Mouse (Mus musculus) cerebellum, postnatal 36 days (tissue): Measurements from ENCODE around the gene Mbnl1.
A peak's percentile ranks its signal among the peaks of the same experiment; 100 is the strongest.
"Not testable (repeated sequence)": the region's sequence is repeated elsewhere in the genome, so short reads cannot be mapped to it uniquely, and the experiment has no call there.

ENCODE experiments used
- DNase-seq, 2 experiments: peaks; one replicate each; pipeline ENCODE4 v3.0.0; 2021 to 2022; ENCODE audit warnings: mixed read lengths in 2 of 2

Mbnl1 gene

DNA sequence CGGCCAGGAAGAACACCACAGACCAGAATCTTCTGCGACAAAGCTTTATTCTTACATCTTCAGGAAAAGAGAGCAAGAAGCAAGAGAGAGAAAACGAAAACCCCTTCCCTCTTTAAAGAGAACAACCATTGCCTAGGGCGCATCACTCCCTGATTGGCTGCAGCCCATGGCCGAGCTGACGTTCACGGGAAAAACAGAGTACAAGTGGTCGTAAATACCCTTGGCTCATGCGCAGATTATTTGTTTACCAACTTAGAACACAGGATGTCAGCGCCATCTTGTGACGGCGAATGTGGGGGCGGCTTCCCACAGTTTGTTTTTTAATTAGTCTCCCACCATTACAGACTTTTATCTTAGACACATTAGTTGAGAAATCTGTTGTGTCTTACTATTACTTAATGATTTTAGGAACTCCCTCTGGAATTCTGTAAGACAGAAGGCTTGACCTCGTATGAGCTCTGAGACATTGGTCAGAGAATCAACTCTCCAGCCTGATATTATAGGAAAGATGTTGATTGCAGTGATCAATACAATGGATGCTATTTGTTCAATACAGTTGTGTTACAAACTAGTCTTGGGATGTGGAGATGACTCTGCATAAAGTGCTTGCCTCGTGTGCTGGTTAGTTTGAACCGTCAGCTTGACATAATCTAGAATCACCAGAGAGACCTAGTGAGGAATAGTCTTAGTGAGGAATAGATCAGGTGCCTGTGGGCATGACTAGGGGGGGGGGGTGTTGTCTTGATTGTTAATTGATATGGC, 22.3 kb downstream of the Mbnl1 start:
- not testable (repeated sequence) for DNase-seq

DNA sequence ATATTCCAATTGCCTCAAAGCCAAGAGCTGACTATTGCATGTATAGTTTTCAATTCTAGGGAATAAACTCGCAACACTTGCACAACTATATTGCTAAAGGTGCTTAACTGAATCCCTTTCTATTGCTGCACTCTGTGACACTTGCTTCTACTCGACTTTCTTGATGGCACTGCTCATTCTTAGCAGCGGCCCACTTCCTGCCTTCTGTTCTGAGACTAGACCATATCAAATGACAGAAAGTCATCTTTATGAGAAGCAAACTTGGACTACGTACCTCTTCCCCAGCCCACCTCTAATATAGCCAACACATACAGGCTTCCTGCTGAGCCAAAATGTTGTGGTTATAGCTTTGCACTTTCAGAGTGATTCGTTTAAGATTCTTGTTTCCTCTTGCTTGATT, 23.6 kb downstream of the Mbnl1 start:
- DNase-seq: no peak

DNA sequence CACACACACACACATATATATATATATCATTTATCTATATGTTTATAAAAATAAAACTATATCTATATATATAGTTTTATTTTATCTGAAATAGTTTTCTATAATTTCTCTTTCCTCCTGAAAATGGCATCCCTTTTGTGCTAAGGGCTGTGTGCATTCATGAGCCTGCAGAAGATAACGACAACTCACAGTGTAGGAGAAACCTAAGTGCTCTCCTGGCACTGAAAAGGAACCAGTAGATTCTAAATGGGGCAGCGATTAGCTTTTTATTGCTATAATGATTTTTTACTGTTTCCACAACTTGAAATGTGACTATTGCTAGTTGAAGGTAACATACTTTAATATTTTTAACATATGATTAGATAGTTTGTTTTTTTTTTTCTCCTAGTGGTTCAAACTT, 25.5 kb downstream of the Mbnl1 start:
- no peak for DNase-seq

DNA sequence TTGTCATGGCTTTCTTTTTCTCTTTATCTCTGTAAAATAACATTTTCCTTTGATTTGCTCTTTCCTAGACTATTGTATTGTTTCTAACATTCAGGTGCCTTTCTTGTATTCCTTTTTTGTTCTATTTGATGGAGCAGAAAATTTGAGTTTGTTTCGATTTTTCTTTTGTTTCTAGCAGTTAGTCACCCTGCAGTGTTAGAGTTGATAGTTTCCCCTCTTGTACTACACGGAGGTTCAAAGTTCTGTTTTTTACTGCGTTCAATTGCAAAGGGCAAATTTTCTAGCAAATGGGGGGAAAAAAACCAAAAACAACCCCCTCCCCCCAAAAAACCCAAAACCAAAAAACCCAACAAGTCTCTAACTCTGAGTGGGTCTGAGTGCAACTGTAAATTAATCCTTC, 26.0 kb downstream of the Mbnl1 start:
- no peak for DNase-seq

DNA sequence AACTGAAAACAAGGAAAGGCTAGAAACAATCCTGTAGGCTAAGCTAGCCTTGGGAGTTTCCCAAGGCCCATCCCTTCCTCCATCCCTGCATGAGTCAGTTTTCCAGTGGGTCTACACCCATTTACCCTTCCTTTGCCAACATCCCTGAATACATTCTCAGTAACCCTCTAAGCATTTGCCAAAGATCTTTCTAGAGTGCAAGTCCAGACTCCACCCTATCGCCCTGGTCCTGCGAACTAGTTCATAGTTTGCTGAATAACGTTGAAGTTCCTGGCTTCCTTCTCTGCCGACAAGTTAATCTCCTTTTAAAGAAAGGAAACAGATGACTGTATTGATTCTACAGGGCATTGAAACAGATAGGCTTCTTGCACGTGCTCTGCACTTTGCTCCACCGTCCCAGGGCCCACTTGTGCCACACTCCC, 26.5 kb downstream of the Mbnl1 start:
- DNase-seq: no peak

DNA sequence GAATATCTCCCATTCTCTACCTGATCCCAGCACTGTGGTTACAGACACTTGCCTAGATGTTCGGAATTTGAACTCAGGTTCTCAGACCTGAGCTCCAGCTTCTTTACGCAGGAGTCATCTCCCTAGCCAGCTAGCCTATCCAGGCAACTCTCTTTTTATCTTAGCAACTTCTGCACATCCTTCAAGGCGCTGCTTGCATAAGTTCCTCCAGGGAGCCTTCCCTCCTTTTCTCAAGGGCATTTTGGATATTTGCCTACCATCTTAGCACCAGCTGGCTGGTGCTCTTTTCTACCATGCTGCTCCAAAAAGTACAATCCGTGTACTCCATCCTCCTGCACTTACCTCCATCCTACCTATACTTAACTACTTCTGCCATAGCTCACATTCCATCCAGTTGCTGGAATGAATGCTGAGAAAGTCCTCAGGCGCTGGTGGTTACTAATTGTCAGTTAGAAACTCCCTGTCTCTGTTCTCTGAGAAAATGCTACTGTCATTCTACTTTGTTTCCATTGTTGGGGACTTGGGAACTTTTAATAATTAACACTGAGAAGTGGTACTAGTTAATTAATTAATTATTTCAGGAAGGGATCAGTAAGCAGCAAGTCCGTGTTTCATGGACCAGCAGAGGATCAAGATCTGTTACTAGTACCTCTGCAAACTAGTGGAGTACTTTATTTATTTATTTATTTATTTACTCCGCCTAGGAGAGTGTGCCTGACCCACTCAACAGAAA, 27.3 kb downstream of the Mbnl1 start:
- DNase-seq: no peak

DNA sequence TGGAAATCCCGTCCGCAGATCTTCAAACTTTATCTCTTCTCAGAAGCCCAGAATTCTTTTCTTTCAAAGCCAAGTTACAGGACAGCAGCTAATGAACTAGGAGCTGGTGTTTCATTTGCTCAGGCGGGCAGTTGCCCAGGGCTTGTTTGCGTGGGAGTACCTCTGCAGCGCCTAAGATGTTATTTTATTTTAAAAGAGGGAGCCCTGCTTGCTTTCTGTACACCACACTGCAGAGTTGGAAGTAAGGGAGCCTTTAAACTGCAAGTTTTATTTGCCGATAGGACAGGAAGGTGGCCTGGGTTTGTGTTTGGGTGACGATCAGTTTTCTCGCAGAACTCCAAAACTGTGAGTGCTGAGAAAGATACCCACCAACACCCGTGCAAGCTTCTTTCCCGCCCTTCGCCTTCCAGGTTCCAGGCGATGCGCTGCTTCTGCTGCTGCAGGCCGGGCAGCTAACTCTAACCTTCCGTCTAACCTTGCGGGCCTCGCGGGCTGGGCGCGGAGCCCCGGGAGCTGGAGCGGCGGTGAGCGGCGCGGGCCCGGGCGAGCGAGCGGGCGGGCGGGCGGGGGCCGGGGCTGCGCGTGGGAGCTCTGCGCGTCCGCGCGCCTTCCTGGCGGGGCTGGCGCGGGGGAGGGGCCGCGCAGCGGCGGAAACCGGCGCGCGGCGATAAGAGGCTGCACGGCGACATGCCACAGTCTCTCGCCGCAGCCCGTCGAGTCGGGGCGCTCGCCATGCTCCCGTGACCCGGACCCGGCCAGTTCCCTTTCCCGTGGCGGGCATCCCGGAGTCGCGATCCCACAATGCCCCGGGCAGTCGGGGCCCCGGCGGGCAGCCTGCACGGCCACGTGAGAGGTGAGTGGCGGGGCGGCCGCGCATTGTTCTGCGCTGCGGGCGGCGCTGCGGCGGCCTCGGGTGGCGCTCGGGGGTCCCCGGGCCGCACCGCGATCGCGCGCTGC, 28.2 kb downstream of the Mbnl1 start:
- DNase-seq: peak; percentile 83 to 86

DNA sequence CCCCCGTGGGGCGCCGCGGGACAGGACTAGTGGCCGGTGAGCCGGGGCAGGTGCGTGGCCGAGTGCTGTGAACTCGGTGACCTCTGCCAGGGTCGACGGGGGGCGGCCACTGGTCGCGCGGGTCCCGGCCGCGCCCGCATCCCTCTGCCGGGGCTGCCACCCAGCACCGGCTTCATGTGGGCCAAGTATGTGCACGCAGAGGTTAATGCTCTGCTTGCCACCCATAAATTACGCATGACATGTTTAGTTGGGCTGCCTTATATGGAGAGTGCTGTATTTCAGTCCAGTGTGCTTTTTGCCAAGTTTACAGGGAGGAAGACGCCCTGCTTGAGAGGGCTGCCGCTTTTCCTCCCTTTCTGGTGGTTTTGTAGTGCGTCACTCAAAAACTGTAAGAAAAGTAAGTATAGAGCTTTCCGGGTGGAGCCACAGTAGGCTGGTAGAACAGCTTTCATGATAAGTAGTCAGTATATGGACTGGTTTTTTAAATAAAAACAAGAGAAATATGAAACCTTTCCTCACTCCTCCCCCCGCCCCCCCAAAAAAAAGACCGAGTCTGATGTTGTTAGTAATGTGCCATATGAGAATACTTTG, 29.0 kb downstream of the Mbnl1 start:
- peak in 1 of 2 experiments; percentile 72 for DNase-seq

DNA sequence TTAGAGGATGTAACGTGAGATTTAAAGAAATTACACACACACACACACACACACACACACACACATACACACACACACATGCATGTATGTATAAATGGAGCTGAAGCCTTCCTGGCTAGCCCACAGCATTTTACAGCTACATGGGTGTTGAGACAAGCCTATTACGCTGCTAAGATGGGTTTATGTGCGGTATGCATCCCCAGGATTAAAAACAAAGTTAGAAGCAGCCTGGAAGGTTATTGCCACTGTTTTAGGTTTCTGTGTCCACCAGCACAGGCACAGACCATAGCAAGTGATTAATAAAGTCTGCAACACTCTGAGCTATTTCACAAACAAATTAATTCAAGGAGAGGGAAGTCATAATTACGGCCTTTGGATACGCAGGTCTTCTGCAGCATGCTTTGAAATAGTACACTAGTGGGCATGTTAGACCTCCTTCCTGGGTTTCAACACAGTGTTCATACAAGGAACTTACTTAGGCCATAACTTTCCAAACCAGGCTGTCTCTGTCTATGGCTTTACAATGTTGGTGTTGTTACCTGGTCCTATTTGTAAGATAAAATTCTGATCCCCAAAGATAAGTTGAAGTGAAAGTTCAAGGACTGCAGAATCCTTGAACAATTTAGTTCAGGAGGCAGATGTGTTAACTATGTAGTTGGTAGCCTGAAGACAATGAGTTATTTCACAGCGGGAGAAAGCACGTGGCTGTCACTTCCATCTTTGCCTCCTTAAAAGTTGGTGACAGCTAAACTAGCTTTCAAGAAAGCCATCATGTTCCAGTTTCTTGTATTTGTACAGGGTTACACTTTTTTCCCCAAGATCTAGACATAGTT, 29.7 kb downstream of the Mbnl1 start:
- peak in 1 of 2 experiments; percentile 38 for DNase-seq

DNA sequence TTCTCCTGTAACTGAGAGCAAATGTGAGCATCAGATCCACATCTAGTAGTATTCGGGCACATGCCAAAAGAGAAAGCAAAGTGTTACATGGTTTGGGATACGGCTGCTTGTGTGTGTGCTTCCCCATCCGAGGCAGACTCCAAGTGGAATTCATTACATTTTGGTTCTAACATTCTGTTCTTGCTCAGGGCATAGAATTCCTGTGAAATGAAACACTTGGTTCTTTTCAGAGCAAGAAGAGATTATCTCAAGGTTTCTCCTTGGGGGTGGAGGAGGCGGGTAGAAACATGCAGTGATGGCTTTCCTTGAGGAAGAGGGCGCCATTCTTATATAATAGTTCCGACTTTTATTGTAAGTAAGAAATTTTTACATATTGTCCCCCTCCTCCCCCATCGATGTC, 30.6 kb downstream of the Mbnl1 start:
- DNase-seq: no peak

DNA sequence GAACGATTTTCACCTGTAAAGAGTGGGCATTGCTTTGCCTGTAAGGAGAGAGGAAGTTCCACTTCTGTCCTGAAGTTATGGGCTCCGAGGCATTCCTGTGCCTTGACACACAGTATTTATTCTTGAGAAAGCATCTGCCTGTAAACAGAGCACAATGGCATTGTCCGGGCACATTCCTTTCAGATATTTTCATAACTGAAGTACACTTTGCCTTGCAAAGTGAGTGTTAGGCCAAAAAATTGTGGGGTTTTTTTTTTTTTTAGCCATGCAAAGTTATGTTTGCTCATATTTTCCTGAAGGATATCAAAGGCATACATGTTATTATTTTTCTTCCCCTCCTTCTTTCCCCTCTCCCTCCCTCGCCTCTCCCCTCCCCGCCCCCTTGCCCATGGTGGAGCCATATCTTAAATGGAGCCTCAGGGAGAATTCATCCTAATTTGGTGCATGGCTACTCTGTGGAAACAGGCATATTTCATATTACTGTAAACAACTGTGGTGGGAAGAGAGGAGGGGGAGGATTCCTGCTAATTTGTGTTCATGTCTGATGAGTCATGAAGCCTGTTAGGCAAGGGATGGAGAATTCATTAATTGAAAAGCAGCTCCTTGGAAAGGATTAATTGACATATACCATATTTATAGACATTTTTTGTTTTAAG, 32.3 kb downstream of the Mbnl1 start:
- DNase-seq: no peak

DNA sequence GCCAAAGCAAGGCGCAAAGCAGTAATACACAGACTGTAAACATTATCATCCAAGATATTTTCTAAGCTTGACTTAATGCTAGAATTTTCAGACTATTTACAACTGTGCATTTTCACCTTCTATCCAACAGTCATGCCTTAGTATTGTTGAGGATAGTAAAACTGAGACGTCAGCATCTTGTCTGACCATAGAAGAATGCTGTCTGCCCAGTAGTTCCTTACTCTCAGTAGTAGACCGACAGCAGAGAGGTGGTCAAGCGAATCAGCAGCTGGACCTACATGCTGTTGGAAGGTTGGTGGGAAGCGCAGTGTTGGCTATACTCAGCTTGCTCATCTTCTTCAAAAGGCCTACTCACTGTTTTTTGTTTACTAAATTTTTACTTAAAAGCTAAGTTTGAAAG, 34.2 kb downstream of the Mbnl1 start:
- no peak for DNase-seq

DNA sequence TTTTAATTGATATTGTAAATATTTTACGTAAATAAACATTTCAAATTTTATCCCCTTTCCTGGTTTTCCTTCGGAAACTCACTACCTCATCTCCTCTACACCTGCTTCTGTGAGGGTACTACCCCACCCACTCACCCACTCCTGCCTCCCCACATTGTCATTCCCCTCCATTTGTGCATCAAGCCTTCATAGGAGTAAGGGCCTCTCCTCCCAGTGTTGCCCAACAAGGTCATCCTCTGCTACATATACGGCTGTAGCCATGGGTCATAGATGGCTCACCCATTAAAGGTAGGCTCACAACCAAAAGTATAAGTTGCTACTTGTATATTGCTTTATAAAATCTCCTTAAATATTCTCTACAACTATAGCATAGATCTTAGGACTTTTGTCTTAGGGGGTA, 34.9 kb downstream of the Mbnl1 start:
- no peak for DNase-seq

DNA sequence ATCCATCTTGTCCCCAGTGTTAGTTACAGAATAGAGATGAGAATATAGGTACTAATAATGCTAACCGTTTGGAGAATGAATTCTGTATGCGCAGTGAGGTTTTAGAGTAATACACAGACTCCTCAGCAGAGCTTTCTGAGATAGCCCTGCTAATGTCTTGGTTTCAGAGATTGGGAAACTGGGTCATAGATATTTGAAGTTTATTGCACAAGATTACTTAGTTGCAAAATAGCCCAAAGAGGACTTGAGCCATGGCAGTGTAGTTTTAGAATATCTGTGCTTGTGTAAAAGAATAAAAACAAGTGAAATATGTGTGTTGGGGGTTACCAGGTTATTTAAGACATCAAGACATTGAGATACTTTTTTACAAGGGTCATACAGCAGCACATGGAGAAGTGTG, 35.3 kb downstream of the Mbnl1 start:
- DNase-seq: no peak

DNA sequence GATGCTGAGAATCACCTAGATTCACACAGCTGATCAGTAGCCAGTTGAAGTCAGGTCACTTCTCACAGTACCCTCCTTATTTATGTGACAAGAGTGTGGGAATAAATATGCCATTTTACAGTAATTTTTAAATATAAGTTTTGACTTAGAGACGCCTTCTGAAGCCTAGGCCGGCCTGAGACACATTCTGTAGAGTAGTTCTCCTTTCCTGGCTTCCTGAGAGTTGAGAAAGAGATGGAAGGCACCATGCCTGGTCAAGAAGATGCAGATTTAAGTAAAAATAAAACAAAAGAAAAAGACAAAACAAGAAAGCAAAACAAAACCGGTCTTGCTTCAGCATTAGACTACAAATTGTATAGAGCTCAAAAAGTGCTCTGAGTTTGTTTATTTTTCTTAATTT, 38.6 kb downstream of the Mbnl1 start:
- no peak for DNase-seq

DNA sequence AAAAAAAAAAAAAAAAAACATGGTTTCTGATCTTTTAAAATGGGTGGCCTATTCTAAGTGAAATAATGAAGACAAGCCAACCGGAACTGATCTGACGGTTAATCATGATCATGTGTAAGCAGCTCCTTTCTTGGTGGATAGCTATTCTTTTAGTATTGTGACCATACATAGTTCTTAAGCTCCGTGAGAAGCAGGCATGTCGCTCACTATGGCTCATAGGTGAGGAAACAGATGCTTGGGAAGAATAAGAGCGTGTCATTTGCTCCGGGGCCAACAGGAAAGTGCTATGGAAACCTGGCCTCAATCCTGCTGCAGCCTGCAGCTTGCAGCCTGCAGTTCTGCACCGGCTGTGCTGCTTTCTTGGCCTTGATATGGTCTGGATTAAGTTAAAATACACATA, 40.7 kb downstream of the Mbnl1 start:
- DNase-seq: peak; percentile 48 to 61

DNA sequence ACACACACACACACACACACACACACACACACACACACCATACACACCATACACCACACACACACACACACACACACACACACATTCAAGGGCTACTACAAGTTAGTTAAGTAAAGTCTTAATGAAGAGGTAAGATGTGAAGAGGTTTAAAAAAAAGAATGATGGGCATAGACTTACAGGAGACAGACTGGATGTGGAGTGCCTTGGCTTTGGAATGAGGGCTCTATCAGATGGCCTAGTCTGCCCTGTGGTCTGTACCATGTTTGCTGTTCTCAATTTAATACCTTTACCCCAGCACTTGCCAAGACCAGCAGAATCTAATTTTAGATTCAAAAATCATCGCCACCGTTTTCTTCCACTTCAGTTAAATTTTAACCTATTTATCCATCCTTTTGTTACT, 41.1 kb downstream of the Mbnl1 start:
- no peak for DNase-seq

DNA sequence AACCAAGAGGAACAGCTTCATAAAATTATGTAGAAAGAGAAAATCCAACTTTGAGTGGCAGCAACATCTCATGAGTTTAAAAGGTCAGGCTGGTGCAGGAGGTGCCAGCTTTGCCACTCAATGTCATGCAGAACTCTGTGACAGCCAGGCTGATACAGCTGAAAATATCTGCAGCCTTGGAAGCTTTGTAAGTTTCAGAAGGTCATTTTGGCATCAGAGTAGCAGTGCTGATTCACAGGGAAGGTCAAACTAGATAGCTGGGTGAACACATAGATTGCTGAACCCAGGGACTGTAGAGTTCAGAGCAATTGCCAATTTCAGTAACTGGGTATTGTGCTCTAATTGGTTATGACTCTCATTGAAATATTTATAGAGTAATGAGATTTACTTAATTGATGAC, 42.8 kb downstream of the Mbnl1 start:
- no peak for DNase-seq

DNA sequence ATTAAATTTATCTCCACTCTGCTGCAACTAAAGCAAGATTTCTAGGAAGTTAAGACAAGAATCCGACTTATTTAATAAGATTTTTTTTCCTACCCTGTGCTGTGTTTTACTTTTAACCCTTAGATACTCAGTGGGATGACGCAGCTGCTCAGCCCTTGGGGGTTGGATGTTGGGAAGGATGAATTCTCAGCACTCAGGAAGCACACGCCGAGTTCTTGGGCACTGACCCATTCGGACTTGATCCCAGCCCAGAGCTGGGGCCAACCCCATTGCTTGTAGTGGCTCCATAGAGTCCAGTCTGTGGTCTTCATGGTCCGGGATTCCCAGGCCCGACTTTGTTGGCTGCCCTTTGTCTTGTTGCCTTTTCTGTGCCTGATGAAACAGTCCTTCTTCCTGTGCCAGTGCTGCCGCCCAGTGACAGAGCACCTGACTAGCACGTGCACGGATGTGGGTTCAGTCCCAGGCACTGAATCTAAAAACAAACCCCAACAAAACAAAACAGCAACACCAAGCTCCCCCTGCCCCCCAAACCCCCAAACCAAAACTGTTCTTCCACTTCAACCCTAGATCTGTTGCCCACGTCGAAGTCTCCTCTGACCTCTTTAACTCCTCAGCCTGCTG, 43.5 kb downstream of the Mbnl1 start:
- DNase-seq: peak; percentile 45 to 47

DNA sequence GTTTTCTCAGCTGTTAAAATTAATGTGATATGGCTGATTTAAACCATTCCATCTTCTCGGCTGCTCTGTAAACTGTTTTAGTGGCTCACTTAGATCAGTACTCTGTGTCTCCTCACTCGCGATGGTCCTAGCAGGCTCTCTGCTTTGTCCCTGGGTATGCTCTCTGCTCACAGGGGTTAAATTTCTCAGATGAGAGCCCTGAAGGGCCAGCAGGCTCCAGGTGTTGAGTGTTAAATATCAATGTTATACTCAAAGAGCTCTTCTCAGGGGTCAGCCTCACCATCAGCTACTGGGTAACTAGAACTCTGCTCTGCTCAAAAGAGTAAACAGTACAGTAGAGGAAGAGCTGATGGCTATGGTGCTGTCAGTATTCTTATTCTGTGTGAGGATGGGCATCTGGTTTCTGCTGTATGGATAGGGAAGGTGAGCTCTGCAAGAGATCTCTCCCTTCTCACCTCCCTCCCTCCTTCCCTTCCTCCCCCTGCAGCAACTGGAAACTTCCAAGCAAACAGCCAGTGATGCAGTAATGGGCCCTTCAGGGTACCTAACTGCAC, 44.7 kb downstream of the Mbnl1 start:
- DNase-seq: no peak

DNA sequence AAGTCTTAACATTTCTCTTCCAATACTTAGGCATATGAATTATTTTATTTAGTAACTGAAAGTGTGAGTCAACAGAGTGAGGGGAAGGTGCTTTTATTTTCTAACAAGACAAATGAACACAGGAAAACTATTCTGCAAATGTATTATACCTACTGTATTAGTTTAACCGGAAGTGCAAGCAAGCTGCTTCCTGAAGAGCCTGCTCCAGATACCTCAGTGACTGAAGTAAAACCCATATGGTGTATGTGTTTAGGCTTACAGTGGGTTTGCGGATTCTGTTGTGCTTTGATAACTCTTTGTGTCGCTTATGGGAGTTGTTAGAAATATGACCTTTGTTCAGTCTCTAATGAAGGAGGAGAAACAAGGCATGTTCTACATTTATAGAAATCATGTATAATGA, 46.7 kb downstream of the Mbnl1 start:
- no peak for DNase-seq
